Mouse (Mus musculus) liver, embryonic 14.5 days (tissue): Measurements from ENCODE around the gene Crbn. TPM values are rescaled to one million over a fixed set of nuclear protein-coding genes. Genes with fewer than 3 reads are reported as not detected.

ENCODE experiments used
- ATAC-seq: fragments of 200-750 bp; cut with Nextera tagmentation; 2 replicates; pipeline ENCODE4 v1.8.0; 2017; ENCODE audit warnings: moderate number of reproducible peaks, mild to moderate bottlenecking, moderate library complexity; ENCODE audit not compliant: insufficient read depth
- DNase-seq, 3 experiments: peaks; one replicate each; pipeline ENCODE4 v3.0.0-alpha.2; 2012 to 2013; ENCODE audit warnings: low read depth in 3 of 3, low spot score in 3 of 3
- H3K27ac ChIP-seq: fragments of 300-500 bp; sonication (generic); 2 replicates; pipeline ENCODE4 v1.5.1; 2014; ENCODE audit warnings: moderate library complexity, mild to moderate bottlenecking, control low read depth, inconsistent platforms
- H3K27me3 ChIP-seq: fragments of 300-500 bp; sonication (generic); 2 replicates; pipeline ENCODE4 v1.6.1; 2014; ENCODE audit warnings: mild to moderate bottlenecking, low read length, moderate library complexity; ENCODE audit not compliant: control insufficient read depth, insufficient read depth
- H3K36me3 ChIP-seq: fragments of 300-500 bp; sonication (generic); replicated peaks from 2 replicates; pipeline ENCODE4 v1.6.1; 2014; ENCODE audit warnings: low read depth; ENCODE audit not compliant: control insufficient read depth, insufficient read depth
- H3K4me1 ChIP-seq, 2 experiments: fragments of 200-500 bp in 1 of 2; fragments of 300-500 bp in 1 of 2; sonication (generic) in 1 of 2; replicated peaks; 2 replicates each; pipeline ENCODE4 v1.6.1; 2012 to 2014; ENCODE audit warnings: antibody characterized with exemption in 1 of 2, inconsistent platforms in 1 of 2, low read length in 1 of 2; ENCODE audit not compliant: control insufficient read depth in 2 of 2, insufficient read depth in 2 of 2
- H3K4me2 ChIP-seq: fragments of 300-500 bp; sonication (generic); 2 replicates; pipeline ENCODE4 v1.6.1; 2014; ENCODE audit warnings: low read depth, mild to moderate bottlenecking, control low read depth, moderate library complexity
- H3K4me3 ChIP-seq, 2 experiments: fragments of 200-500 bp in 1 of 2; fragments of 300-500 bp in 1 of 2; sonication (generic) in 1 of 2; 2 replicates each; pipeline ENCODE4 v1.5.1; 2012 to 2014; ENCODE audit warnings: low read depth in 2 of 2, low read length in 2 of 2, mild to moderate bottlenecking in 2 of 2, control low read depth in 1 of 2, inconsistent platforms in 1 of 2, moderate library complexity in 1 of 2; ENCODE audit not compliant: insufficient read depth in 1 of 2
- H3K9ac ChIP-seq: fragments of 300-500 bp; sonication (generic); replicated peaks from 2 replicates; pipeline ENCODE4 v1.6.1; 2014; ENCODE audit warnings: mild to moderate bottlenecking, control low read depth, moderate library complexity
- H3K9me3 ChIP-seq: fragments of 300-500 bp; sonication (generic); 2 replicates; pipeline ENCODE4 v1.6.1; 2016; ENCODE audit warnings: low read length, mixed read lengths; ENCODE audit not compliant: control insufficient read depth
- CTCF ChIP-seq: IDR thresholded peaks from 2 replicates; pipeline ENCODE4 v1.5.1; 2016; ENCODE audit warnings: antibody characterized with exemption, low read depth, control low read depth
- EP300 ChIP-seq: IDR thresholded peaks from 2 replicates; pipeline ENCODE4 v1.6.1; 2016; ENCODE audit warnings: antibody characterized with exemption, low read depth
- WGBS: fragments of 180-500 bp; shearing (Covaris S2); extraction: QIAGEN DNeasy Blood & Tissue Kit; methylation state at CpG from one replicate; pipeline ENCODE4 v1.1.7; 2014; ENCODE audit not compliant: insufficient replicate concordance; 5-methylcytosine and 5-hydroxymethylcytosine counted together
- polyA plus RNA-seq, 2 experiments: library from polyadenylated mRNA; depleted of rRNA in 1 of 2; stranded (reverse) in 1 of 2; unstranded in 1 of 2; fragments of >200 nt; fragmentation: Nextera tagmentation in 1 of 2; extraction: Ambion mirVana in 1 of 2; gene quantifications; 2 replicates each; pipeline versions ENCODE4 v1.2.1 to v1.2.3; 2012 to 2014

The Crbn gene
- polyA plus RNA-seq, 2 experiments = 7.5 to 23.0 TPM

- ATAC-seq (no peak; the same call in 1 of the 2 replicates), DNase-seq (no peak)
- H3K36me3 ChIP-seq = no peaks in the 10 kb centered on the region
- TF ChIP-seq EP300 (no peak), CTCF (no peak)
- H3K4me3 ChIP-seq = peak overlapping the region; percentile 48 to 76
- peaks cover 5 to 11% of the 10 kb centered on the region in 2 experiments; a peak in 3 of 4 replicates for H3K4me1 ChIP-seq
- no peak overlapping the region for H3K27ac ChIP-seq
- 44% methylated on average over 5 of the region's 5 CpGs for WGBS
- H3K27me3 ChIP-seq = no peaks in the 10 kb centered on the region
- no peaks in the 10 kb centered on the region for H3K9me3 ChIP-seq
- no peak overlapping the region for H3K9ac ChIP-seq
- no peak overlapping the region for H3K4me2 ChIP-seq
Measured at GRCm38 (mm10) chr6:106800227-106800557, 315 bp upstream of the Crbn start.

GRCm38 (mm10) chr6:106794094-106794814 lies 5.6 kb downstream of the Crbn start:
- DNase-seq (no peak), ATAC-seq (no peak)
- Histone ChIP-seq H3K4me3 (no peak overlapping the region), H3K36me3 (peaks cover 3% of the 10 kb centered on the region; the same call in 1 of the 2 replicates), H3K9ac (no peak overlapping the region), H3K4me2 (no peak overlapping the region), H3K27ac (no peak overlapping the region), H3K9me3 (no peaks in the 10 kb centered on the region), H3K27me3 (no peaks in the 10 kb centered on the region), H3K4me1 (peaks cover 5 to 9% of the 10 kb centered on the region in 2 experiments; a peak in 3 of 4 replicates)
- TF ChIP-seq EP300 = no peak
- TF ChIP-seq CTCF = no peak
- WGBS = 61% methylated on average over 13 of the region's 13 CpGs

GRCm38 (mm10) chr6:106793621-106794020 lies 6.3 kb downstream of the Crbn start:
- no peak overlapping the region for H3K27ac ChIP-seq
- peaks cover 1 to 3% of the 10 kb centered on the region in 2 experiments; a peak in 2 of 4 replicates for H3K4me1 ChIP-seq
- H3K4me3 ChIP-seq = no peak overlapping the region
- H3K36me3 ChIP-seq = peaks cover 3% of the 10 kb centered on the region; the same call in 1 of the 2 replicates
- ATAC-seq = 0 out of 2 replicates have a peak, but pooled peaks have one; percentile 6
- 84% methylated on average over 10 of the region's 10 CpGs for WGBS
- no peaks in the 10 kb centered on the region for H3K27me3 ChIP-seq
- no peaks in the 10 kb centered on the region for H3K9me3 ChIP-seq
- H3K9ac ChIP-seq = no peak overlapping the region
- no peak for DNase-seq
- TF ChIP-seq EP300 (no peak), CTCF (no peak)
- H3K4me2 ChIP-seq = no peak overlapping the region

GRCm38 (mm10) chr6:106793088-106793487 lies 6.8 kb downstream of the Crbn start:
- Histone ChIP-seq H3K27me3 (no peaks in the 10 kb centered on the region), H3K4me2 (no peak overlapping the region), H3K27ac (no peak overlapping the region), H3K4me3 (no peak overlapping the region), H3K9ac (no peak overlapping the region), H3K4me1 (no peaks in the 10 kb centered on the region), H3K36me3 (peaks cover 4% of the 10 kb centered on the region), H3K9me3 (no peaks in the 10 kb centered on the region)
- ATAC-seq (no peak), DNase-seq (no peak)
- no peak for TF ChIP-seq CTCF
- TF ChIP-seq EP300 = no peak
- 75% methylated on average over 7 of the region's 7 CpGs for WGBS

GRCm38 (mm10) chr6:106792486-106792885 lies 7.4 kb downstream of the Crbn start:
- H3K4me3 ChIP-seq = no peak overlapping the region
- H3K4me1 ChIP-seq = no peaks in the 10 kb centered on the region
- H3K36me3 ChIP-seq = peaks cover 5% of the 10 kb centered on the region
- H3K4me2 ChIP-seq = no peak overlapping the region
- WGBS = 74% methylated on average over 5 of the region's 5 CpGs
- TF ChIP-seq EP300 (no peak), CTCF (no peak)
- DNase-seq = no peak
- no peak overlapping the region for H3K27ac ChIP-seq
- H3K27me3 ChIP-seq = no peaks in the 10 kb centered on the region
- ATAC-seq = no peak
- H3K9me3 ChIP-seq = no peaks in the 10 kb centered on the region
- no peak overlapping the region for H3K9ac ChIP-seq
